Mouse (Mus musculus) lung, adult 2 months (tissue): ENCODE measurements around the gene Ydjc.

Source experiments
- CTCF ChIP-seq: fragments of 200-500 bp; IDR thresholded peaks from 2 replicates; pipeline ENCODE4 v1.5.1; 2011; ENCODE audit warnings: mild to moderate bottlenecking, low read length, control low read depth; ENCODE audit not compliant: insufficient read depth
- POLR2A ChIP-seq: fragments of 200-500 bp; IDR thresholded peaks from 2 replicates; pipeline ENCODE4 v1.6.1; 2011; ENCODE audit warnings: low read depth, mild to moderate bottlenecking, control low read depth, low read length, borderline replicate concordance; ENCODE audit errors: extremely low read depth

DNA sequence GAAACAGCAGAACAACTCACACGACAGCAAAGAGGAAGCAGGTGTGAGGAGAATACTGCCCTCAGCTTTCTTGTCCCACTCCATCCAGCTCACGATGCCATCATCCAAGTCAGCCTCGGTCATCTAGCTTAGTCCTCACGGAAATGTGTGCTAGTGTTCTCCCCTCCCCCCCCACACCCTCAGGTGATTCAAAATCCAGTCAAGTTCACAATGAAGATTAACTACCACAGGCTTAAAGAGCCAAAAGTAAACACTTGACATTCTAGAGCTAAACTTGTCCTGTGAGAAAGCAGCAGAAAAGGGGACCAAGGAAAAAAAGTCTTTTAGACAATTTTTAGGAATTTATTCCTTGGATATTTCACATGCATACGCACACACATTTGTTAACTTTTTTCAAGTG lies 23.6 kb downstream of the Ydjc start:
- TF ChIP-seq CTCF (no peak), POLR2A (no peak)
